Mouse (Mus musculus): ENCODE results near the gene Stambpl1.

DNA sequence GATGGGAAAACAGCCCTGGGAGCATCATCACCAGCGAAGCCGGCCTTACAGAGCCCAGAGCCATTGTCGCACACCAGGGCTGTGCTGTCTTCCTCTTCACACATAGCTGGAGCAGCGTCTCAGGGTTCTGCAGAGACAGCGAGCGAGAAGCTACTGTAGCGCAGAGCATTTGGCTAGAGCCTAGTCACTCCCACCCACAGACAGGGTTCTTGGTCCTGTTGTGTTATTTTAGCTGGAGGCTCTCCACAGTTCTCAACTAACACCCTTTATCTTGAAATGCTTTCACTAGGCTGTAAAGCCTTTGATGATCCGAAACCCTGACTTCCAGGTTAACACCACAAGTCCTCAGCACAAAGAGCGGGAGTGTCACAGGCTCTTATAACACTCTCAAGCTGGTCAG, 60.4 kb downstream of the Stambpl1 start:
- TF ChIP-seq POLR2A (IDR thresholded peaks at IDR 0.05; ENCODE audit: insufficient read depth, low read length) (no peak), CTCF (IDR thresholded peaks at IDR 0.05; ENCODE audit: low read depth, low read length) (no peak), EP300 (IDR thresholded peaks at IDR 0.05; ENCODE audit: insufficient read depth, low read depth, low read length) (no peak)
